Comparison of ENCODE assay signal across 8 mouse cellular contexts in genomic region chr10:7792751-7793385, GRCm38 (mm10). TPM values are rescaled to one million over a fixed set of nuclear protein-coding genes. Genes with fewer than 3 reads are reported as not detected.
DNase-seq lines count a peak whose midpoint lies in the region; ATAC-seq and TF ChIP-seq lines count a peak whose summit lies in the region.

Ginm1 (minus strand) TSS chr10:7792824.
Ppil4 (plus strand) TSS chr10:7792891.

- in situ Hi-C loops in Patski (cut with MboI; ENCODE audit: low pct_unique_long_range_greater_than_20kb): loop anchor here (25.0 kb wide), 1 partner anchor 1981 kb away; the partner anchor contains the start of genes Fbxo5 and Mtrf1l

- POLR2A ChIA-PET in Patski (lab: Charles Lee): interaction anchor here (0.7 to 0.9 kb wide), 3 partner anchors 11 to 20 kb away, joined by 3 read pairs; no protein-coding TSS in a partner anchor

- H3K4me2 ChIP-seq in hindbrain, embryonic 15.5 days: peak within 1 kb of the TSS; percentile 85

- CTCF ChIA-PET in Patski (lab: Charles Lee): interaction anchor here (0.7 to 0.8 kb wide), 2 partner anchors 9 to 17 kb away, joined by 3 read pairs; no protein-coding TSS in a partner anchor

- H3K27ac ChIP-seq in hindbrain, embryonic 15.5 days (replicated peaks): peak within 1 kb of the TSS; percentile 81

- under 1% methylated on average over 52 of the region's 52 CpGs for WGBS in hindbrain, embryonic 15.5 days

- peak; percentile 72 for ATAC-seq in Patski
- peak; percentile 95 for ATAC-seq in hindbrain, embryonic 15.5 days (ENCODE audit: low FRiP score, low read depth)

- peak within 1 kb of the TSS; percentile 70 for H3K4me3 ChIP-seq in hindbrain, embryonic 15.5 days

- peak; percentile 24 for DNase-seq in Patski (ENCODE audit: low read depth, low spot score)
- peak; percentile 95 to 97 for DNase-seq in cerebellum, postnatal 14 days
- DNase-seq in frontal cortex, postnatal 25 days (ENCODE audit: low spot score in 2 of 2): peak; percentile 75 to 84
- peak; percentile 84 for DNase-seq in left cerebral cortex, adult 11 months (ENCODE audit: low spot score)
- peak; percentile 93 to 95 for DNase-seq in lung, postnatal 4 days
- DNase-seq in retina, postnatal 7 days (ENCODE audit: low read depth, low spot score): peak; percentile 91
- DNase-seq in urinary bladder, adult 2 months (ENCODE audit: low spot score): peak; percentile 83

- H3K36me3 ChIP-seq in hindbrain, embryonic 15.5 days: peaks cover 23% of the 10 kb centered on the region

- H3K27me3 ChIP-seq in Patski: no peaks in the 10 kb centered on the region
- H3K27me3 ChIP-seq in hindbrain, embryonic 15.5 days: no peaks in the 10 kb centered on the region

- H3K4me1 ChIP-seq in hindbrain, embryonic 15.5 days (replicated peaks): peaks cover 28% of the 10 kb centered on the region

- no peak for TF ChIP-seq CTCF in Patski (IDR thresholded peaks at IDR 0.05)

- no peaks in the 10 kb centered on the region for H3K9me3 ChIP-seq in hindbrain, embryonic 15.5 days

- H3K9ac ChIP-seq in hindbrain, embryonic 15.5 days: peak within 1 kb of the TSS; percentile 83

RNA-seq across cellular contexts. Expression of gene Ginm1, which starts in this region (rescaled TPM):
- 75.2 TPM for polyA plus RNA-seq in Patski (2021)
- polyA plus RNA-seq in hindbrain, embryonic 15.5 days (2015; fragmentation: Nextera tagmentation; extraction: Ambion mirVana): 49.3 and 51.2 TPM in 2 replicates
- 81.8 and 82.6 TPM in 2 replicates for polyA plus RNA-seq in urinary bladder, adult 2 months (2012; rRNA removed)

RNA-seq across cellular contexts. Expression of gene Ppil4, which starts in this region (rescaled TPM):
- 25.0 TPM for polyA plus RNA-seq in Patski (2021)
- 44.6 and 45.4 TPM in 2 replicates for polyA plus RNA-seq in hindbrain, embryonic 15.5 days (2015; fragmentation: Nextera tagmentation; extraction: Ambion mirVana)
- polyA plus RNA-seq in urinary bladder, adult 2 months (2012; rRNA removed): 14.8 and 19.9 TPM in 2 replicates

Comparison
In these comparisons a context has a peak if more than half of its experiments do, and no peak if none do; other contexts are left out.
1. Peak in every context shown above with its lines: DNase-seq, ATAC-seq, H3K4me3 ChIP-seq and H3K27ac ChIP-seq.
2. DNase-seq: peak in every context shown above with its lines; median percentile 96 in cerebellum, postnatal 14 days; 94 in lung, postnatal 4 days; 91 in retina, postnatal 7 days; 84 in left cerebral cortex, adult 11 months; 83 in urinary bladder, adult 2 months; 80 in frontal cortex, postnatal 25 days; 24 in Patski.